Mouse (Mus musculus): ENCODE data around the gene H2-D1.
"Not testable (repeated sequence)": the region's sequence is repeated elsewhere in the genome, so short reads cannot be mapped to it uniquely, and the experiment has no call there.

Gene H2-D1

DNA sequence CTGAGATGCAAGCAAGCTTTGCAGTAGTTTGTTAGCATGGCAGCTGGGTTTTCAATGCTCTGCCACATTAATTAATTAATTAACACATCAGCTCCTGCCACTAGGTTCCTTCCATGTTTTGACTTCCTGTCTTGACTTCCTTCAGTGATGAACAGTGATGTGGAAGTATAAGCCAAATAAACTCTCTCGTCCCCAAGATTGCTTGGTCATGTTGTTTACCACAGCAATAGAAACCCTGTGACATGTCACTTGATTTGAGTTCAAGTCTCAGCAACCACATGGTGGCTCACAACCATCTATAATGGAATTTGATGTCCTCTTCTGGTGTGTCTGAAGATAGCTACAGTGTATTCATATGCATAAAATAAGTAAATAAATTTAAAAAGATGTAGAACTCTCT is 5.2 kb upstream of the H2-D1 start:
- DNase-seq: peak; percentile 18

DNA sequence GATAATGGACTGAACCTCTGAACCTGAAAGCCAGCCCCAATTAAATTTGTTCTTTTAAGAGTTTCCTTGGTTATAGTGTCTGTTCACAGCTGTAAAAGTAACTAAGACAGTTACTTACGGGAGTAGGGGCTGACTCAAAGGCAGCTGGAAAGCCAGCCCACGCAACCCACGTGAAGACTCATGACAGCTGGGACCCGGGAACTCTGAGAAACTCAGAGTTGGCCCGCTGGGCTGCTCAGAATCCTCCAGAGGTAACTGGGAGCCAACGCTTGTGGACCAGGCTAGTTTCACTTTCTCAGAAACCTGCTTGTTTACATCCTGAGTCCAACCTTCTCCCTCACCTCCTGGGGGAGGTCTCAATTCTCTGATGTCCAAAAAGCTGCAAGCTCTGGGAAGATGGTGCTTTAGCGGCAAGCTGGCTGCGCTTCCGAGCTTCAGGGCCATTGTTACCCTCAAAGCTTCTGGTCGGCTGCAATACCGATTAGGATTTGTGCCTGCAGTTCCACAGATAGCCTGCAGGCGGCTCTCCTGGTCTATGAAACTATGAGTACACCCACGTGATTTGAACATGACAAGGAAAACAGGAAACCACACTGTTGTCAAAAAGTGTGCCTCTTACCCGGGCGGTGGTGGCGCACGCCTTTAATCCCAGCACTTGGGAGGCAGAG is 4.6 kb upstream of the H2-D1 start:
- peak; percentile 99 for DNase-seq

DNA sequence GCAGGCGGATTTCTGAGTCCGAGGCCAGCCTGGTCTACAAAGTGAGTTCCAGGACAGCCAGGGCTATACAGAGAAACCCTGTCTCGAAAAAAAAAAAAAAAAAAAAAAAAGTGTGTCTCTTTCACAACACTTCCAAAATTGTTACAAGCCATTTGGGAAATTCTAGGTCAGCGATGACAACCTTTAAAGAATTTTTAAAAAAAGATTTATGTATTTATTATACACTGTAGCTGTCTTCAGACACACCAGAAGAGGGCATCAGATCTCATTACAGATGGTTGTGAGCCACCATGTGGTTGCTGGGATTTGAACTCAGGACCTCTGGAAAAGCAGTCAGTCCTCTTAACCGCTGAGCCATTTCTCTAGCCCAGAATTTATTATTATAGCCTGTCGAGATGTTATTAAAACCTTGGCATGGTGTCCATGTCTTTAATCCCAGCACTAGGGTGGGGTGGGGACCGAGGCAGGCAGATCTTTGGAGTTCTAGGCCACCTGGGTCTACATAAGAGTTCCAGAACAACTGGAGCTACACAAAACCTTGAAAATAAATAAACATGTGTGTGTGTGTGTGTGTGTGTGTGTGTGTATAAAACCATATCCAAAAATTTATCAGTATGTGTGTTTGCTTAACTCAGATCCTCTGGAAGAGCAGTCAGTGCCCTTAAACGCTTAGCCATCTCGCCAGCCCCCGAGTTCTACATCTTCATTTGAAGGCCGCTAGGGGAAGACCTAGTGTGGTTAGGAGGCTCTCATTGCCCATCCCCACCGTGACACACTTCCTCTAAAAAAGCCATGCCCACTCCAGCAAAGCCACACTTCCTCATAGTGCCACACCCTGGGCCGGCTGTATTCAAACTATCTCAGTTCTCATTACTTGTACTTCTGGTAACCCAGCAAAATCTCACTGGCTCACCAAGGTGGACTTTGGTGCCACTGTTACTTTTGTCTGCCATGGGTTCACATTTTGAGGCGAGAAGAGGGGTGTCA is 3.7 kb upstream of the H2-D1 start:
- peak; percentile 72 for DNase-seq

DNA sequence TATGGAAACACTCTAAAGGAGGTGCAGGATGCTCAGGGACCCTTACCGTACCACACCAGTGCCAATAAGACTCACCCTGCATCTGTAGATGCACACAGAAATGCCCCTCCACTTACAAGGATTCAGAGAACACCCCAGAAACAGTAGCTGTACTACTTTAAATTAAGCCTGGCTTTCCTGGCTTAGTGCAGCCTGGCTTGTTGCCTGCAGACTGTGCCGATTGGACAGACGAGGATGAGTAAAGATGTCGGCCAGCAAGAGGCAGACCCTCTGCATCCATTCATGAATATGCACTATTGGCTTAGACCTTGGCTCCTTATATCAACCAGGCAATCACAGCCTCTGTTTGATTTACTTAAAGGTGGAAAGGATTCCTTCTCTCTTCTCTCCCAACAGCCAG is 2.9 kb upstream of the H2-D1 start:
- no peak for DNase-seq

DNA sequence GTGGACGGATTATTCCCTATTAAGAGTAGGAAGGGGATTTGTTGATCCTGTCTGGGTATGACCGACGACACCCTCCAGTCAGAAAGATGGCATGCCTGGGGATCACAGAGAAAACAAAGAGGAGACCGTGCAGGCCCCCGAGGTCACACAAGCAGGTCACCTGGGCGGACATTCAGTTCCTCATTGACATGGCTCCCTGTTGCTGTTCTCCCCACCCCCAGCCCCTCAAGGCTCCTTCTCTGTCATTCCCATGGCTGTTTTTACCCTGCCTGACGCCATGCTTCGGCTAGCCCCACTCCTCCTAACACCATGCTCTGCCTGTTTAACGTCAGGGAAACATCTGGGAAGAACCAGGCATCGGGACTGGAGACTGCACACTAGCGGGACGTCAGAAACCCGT is 879 bp upstream of the H2-D1 start:
- no peak for DNase-seq

DNA sequence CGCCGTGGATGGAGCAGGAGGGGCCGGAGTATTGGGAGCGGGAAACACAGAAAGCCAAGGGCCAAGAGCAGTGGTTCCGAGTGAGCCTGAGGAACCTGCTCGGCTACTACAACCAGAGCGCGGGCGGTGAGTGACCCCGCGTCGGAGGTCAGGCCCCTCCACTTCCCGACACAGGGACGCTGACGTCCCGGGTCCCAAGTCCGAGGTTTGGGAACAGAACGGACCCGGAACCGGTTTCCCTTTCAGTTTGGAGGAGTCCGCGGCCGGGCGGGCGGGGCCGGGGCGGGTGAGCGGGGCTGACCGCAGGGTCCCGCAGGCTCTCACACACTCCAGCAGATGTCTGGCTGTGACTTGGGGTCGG is 973 bp downstream of the H2-D1 start:
- DNase-seq: no peak

DNA sequence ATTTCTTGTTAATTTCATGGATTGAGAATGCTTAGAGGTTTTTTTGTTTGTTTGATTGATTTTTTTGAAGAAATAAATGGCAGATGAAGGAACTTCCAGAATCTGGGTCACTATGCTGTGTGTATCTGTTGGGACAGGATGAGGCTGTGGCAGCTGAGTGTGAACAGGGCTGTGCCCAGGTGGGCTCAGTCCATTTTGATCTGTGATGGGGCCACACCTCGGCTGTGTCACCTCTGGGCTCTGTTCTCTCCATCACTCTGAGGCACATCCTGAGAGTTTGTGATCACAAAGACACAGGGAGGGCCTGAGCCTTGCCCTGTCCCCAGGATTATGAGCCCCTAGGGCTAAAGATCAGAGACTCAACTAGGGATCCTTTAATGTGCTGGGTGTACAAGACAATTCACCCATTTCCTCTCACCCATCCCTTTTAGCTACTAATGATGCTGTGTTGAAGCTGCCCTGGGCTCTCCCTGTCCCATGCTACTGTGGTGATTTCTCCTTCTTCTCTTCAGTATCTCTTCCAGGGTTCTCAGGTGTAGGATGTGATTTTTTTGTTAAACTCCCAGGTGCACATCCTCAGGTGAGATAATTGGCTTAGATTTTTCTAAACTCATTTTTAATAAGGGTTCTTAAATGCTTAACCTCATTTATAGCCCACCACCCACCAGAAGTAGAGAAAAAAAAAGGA is 5.0 kb downstream of the H2-D1 start:
- no peak for DNase-seq

DNA sequence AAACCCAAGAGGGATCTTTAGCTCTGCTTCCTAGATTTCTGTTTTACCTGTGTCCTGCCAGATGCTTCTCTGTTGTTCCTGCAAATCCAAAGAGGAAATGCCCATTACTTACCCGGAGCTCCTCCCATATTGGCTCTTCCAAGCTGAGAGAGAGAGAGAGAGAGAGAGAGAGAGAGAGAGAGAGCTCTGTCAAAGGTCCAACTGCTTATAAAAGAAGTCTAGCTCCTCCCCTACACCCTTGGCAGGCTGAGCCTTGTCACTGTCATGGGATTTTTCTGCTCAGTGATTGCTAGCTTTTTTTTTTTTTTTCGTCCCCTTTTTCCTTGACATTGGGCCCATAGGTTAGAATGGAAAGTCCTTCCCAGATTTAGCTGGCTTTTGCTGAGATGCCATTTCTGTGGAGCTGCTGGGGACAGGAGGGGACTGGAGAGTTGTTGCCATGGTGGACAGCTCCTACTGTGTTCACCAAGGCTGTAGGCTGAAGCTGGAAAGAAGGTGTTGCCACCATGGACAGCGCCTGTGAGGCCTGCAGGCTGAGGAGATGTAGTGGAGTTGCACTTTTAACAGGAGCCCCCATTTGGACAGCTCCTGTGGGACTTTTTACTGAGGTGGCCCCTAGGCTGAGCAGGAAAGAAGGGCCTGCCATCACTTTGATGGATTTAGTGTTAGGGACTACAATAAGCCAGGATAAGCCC is 7.3 kb downstream of the H2-D1 start:
- peak; percentile 32 for DNase-seq

DNA sequence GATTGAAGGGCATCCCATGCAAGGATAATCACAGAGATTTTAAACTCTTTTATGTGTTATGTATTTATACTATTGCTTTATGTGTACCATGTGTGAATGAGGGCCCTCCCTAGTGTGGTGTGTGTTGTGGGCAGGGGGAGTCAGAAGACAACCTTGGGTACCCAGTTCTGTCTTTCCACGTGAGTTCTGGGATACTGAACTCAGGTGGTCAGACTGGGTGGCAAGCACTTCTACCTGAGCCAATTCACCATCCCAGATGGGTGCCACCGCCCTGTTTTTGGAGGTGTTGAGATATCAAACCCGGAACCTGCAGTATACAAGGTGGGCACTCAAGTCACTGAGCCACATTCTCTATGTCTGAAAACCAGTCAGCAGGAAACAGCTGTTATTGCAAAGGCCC is 9.7 kb downstream of the H2-D1 start:
- DNase-seq: no peak

DNA sequence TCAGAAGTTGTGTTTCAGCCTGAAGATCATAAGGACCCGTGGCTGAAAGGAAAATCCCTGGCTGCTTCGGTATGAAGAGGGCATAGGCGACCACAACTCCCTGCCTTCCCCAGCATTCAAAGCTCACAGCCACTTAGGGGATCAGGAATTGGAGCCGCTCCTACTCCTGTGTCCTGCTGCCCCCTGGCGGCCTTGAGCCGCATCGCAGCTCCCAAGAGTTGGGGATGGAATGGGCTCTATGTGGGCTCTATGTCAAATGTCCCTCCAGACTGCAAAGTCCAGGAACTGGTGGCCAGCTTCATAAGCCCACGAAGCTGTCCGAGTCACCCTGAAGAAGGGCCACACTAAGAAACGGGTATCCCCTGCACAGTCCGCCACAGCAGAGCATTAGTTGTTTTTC is 12.2 kb downstream of the H2-D1 start:
- DNase-seq: peak; percentile 92

DNA sequence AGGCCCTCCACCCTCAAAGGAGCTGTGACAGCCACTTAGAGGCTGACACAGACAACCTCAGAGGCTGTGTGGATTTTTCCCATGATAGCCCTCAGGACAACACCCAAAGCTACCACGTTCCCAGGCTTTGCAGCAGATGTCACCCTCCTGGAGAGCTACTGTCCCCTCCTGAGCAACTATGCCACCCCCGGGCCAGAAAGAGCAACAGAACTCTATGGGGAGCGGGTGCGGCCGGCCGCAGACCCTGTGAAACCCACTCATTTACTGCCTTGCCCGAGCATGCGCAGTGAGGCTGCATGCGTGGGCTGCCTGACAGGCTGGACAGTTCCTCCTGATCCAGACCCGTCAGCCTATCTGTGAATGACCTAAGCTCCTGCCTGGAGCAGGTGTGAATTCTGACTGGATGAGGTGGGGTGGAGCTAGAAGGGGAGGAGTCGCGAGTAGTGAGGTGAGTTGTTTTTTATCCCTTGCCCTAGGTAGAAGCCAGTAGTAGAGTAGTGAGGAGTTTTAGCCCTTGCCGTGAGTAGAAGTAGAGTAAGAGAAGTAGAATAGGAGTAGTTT is 13.9 kb downstream of the H2-D1 start:
- DNase-seq: no peak

DNA sequence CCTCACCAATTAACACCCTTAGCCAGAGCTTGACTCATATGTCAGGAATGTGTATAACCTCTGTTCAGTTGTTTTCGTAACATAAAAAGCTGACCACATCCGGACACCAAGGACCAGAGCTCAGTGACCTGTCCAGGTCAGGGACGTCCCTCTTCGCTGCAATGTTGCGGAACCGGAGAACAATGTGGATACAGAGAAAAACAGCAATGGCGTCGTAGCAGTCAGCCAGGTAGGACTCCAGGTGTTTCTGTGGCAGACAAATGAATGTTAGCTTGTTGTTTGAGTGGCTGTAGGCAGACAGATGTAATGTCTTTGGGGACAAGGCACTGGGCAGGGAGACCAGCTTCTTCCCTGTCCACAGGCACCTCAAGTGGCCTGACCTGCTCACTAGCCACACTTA is 15.5 kb downstream of the H2-D1 start:
- no peak for DNase-seq

DNA sequence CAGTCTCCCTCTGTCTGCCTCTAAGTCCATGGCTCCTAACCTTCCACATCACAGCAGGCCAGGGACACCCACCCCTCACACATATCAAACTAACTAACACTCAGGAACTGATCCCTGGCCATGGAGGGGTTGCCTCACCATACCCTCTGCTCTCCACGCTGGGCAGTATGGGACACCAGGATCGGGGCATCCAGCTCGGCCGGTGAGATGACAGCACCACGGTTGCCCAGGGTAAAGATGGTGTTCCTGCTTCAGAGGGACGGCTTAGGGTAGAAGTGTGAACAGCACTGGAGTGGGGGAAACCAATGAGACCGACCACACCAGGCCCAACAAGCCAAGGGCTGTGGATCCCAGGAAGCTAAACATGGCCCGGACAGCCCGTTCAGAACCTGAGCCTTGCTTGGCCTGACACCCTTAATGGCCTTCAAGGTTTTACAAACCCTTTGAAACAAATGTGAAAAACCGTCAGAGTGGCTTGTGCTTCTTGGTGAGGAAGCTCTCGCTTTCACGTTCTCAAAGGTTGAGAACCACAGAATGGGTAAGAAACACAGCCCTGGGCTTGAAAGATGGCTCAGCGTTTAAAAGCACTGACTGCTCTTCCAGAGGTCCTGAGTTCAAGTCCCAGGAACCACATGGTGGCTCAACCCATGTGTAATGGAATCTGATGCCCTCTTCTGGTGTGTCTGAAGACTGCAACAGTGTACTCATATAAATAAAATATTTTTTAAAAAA is 16.6 kb downstream of the H2-D1 start:
- DNase-seq: no peak

DNA sequence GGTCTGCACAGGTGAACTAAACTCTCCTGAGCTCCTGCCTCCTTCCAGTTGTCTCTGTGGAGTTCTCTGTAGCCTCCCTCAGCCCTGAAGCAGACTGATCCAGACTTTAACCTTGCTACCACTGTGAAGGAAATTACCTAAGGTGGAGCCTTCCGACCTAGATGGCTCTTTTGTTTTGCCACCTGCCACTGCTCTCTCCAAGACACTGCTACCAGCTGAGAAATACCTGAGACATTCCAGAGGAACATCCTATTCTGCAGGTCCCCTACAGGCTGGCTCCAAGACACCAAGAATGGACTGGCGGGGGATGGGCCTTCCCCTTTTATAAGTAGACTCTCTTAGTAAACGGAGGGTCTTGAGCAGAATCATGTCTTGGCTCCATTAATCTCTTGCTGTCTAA is 17.7 kb downstream of the H2-D1 start:
- DNase-seq: no peak

DNA sequence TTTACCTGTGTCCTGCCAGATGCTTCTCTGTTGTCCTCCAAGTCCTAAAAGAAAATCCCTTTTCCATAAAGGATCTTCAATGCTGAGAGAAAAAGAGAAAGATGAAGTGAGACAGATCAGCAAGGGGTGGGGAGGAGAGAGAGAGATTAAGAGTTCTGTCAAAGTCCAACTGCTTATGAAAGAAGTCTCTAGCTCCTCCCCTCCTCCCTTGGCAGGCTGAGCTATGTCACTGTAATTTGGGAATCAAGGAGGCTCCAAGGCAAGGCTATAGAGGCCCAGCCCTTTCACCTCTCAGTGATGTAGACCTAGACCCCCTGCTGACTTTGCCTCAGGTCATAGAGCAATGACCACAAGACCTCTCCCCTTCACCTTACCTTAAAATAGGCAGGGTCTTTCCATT is 22.9 kb downstream of the H2-D1 start:
- DNase-seq: peak; percentile 70

DNA sequence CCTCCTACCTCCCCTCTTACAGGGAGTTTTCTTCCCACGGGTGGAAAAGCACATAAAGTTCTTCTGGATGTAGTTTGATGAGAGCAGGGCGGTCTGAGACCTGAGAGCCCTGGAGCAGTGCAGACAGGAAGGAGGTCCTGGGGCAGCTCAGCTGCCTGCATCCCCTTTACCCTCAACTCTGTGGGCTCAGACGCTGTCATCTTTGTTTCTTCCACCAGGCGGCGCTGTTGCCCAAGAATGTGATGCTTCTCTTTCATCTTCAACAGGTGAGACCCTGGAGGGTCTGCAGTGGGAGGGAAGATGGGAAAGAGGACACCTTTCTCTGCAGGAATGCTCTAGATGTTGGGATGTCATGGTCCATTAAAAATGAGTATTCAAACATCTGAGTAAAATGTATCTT is 33.3 kb downstream of the H2-D1 start:
- peak; percentile 65 for DNase-seq

DNA sequence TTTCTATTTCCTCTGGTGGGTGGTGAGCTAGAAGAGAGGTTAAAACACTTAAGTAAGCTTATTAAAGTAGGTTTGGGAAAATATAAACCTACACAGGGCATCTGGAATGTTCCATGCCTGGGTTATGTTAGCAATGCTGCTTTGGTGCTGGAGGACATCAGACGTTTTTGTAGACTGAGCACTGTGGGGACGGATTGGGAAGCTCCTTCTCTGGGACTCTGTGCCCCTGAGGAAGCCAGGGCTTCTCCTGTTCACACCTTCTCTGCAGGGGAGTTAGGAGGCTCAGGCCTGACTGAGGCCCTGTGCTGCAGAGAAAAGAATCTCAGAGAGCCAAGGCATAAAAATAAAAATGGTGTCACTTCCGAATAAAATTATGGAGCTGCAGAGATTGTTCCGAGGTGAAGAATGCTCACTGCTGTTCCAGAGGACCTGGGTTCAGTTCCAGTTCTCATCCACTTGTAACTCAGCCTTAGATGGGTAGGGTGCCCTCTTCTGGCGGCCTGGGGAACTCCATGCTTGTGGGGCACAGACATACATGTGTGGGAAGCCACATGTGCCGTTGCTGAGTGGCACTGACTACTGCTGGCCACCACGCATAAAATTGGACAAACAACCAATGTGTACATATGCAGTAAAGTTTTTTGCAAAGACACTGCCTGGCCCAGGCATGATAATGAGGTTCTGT is 37.9 kb downstream of the H2-D1 start:
- DNase-seq: not testable (repeated sequence)

DNA sequence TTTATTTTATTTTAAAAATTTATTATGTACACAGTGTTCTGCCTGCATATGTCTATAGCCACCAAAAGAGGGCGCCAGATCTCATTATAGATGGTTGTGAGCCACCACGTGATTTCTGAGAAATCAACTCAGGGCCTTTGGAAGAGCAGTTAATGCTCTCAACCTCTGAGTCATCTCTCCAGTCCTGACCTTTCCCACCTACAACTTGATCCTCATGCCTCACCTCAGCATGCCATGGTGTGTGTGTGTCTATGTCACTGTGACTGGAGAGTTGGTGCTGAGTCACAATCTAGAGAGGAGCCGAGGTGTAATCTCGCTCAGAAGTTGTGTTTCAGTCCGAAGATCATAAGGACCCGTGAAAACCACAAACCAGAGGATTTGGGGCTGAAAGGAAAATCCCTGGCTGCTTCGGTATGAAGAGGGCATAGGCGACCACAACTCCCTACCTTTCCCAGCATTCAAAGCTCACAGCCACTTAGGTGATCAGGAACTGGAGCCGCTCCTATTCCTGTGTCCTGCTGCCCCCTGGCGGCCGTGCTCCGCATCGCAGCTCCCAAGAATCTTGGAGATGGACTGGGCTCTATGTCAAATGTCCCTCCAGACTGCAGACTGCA is 39.2 kb downstream of the H2-D1 start:
- peak; percentile 95 for DNase-seq

DNA sequence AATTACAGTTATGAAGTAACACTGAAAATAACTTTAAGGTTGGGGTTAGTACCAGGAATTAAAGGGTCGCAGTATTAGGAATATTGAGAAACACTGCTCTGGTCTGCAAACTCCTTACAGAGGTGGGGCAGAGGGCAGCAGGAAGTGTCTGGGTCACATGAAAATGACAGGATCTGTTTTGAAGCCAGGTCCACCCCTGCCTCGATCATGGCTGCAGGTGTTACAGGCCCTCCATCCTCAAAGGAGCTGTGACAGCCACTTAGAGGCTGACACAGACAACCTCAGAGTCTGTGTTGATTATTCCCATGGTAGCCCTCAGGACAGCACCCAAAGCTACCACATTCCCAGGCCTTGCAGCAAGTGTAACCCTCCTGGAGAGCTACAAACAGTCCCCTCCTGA is 40.7 kb downstream of the H2-D1 start:
- no peak for DNase-seq

DNA sequence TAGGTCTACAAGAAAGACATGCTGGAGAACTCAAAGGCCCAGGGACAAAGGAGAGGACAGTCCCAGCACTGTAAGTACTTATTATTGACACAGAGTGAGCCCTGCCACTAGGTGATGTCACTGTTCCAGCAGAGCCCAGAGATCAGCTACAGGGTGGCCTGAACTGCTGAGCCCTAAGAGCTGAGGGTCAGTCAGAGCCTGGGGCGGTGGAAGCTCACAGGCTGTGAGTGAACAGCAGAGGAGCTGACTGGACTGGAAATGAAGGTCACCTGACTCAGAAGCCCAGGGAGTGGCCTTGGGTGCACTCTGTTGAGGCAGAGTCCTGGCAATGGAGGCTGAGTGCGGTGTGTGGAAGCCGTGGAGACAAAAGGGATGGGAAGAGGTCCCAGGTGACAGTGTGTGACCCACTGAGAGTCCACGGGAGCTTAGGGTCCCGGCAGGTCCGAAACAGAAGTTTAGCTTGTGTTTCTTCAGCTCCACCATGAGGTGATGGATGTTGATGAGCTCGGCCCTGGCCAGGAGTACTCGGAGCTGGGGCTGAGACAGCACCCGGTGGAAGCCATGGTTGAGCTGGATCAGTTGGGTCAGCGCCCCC is 41.3 kb downstream of the H2-D1 start:
- no peak for DNase-seq

DNA sequence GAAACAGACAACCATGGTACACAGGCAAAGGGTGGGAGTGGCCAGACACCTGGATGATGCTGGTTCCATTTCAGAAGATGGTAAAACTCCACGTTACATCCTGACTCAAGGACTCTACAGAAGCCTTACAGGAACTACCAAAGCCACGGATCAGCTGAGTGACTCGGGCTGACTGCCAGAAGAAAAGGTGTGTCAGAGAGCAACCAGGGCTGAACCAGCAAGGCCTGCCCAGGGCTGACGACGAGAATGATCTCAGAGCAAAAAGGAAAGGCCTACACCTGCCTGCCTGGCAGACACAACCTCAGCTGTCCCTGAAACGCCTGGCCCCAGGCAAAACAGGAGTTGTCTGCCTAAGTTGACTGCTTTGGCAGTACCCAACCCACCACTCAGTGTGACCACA is 41.9 kb downstream of the H2-D1 start:
- DNase-seq: no peak
